Mouse (Mus musculus) thymus, postnatal 36 days (tissue): Measurements from ENCODE around the gene March10.
A peak's percentile ranks its signal among the peaks of the same experiment; 100 is the strongest.

Experiments
- DNase-seq, 2 experiments: peaks; one replicate each; pipeline ENCODE4 v3.0.0; 2022; ENCODE audit warnings: mixed read lengths in 2 of 2

March10 gene

GRCm38 (mm10) chr11:105390290-105390689 is 66.2 kb downstream of the March10 start:
- DNase-seq: no peak

DNA sequence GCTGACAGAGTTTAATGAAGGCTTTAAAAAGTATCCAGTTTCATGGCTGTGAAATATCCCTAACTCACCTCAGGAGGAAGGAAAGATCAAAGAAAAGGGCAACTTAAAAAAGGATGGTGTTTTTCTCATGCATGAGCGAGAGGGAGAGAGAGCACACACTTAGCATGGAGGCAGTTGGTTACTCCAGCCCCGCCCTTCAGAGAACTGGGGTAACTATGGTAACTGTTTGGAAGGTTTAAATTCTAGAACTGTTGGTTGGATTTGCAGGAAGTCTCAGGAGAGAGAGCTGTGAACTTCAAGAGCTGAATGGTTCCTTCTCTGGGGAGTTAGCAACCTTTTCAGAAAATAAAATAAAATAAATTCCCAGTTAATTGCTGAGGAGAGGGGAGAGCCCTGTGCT is 67.9 kb downstream of the March10 start:
- DNase-seq: no peak

DNA sequence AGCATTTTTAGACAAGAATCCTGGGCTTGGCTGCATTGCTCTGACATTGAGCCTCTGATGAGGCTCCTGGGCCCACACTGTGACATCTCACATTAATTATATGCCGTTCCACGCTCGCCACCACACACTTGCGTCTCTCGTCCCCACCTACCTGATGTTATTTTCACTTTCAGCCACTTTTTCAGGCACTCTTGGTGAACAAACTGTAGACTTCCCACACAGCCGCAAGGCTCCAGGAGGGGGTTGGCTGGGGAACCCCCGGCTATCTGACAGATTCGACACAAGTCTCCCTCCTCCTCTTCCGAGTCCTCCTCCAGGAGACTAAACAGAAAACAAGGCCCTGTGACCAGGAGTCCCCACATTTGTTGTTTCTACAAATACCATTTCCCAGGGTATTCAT is 71.3 kb downstream of the March10 start:
- no peak for DNase-seq

GRCm38 (mm10) chr11:105375821-105376235 is 80.7 kb downstream of the March10 start:
- DNase-seq: no peak

DNA sequence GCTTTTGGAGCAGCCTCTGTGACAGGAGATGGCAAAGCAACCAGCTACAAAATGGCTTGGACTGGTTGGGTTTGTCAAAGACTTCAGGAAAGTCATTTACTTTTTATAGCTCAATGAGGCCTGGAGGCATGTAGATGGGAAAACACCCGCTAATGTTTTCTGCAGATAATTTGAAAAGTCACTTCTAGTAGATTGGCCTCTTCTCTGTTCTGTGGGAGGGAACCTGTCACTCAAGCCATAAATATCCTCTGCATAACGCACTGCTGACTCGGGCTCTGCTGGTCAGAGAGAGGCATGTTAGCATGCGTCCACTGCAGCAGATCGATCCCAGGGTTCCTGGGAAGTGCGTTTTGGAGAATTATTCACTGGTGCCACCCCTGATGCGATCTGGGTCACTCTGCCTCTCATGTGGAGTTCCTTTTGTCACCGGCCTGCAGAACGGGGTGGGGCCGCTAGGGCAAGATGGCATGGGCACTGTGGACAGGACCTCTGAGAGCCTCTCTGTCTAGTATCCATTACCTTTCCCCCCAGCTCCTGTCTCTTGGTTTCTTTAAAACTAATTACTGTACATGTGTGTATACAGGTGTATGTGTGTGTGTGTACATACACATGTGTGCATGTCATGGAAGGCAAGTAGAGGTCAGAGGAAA is 81.9 kb downstream of the March10 start:
- no peak for DNase-seq

DNA sequence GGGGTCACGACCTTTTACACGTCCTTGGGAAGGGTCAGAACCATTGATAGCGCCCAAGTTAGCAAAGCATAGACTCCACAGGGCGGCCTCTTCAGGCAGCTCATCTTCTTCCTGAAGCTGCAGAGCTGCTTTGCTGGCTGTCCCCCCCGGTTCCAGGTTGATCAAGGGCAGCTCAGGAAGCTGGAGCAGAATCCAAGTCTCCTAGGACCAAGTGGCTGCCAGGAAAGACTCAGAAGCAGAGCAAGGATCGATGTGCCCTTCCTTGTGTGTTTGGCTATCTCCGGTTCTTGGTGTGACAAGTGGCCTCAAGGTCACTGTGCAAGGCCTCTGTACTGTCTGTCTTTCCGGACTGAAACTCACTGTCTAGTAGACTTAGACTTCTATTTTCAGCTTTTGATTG is 82.7 kb downstream of the March10 start:
- DNase-seq: no peak

DNA sequence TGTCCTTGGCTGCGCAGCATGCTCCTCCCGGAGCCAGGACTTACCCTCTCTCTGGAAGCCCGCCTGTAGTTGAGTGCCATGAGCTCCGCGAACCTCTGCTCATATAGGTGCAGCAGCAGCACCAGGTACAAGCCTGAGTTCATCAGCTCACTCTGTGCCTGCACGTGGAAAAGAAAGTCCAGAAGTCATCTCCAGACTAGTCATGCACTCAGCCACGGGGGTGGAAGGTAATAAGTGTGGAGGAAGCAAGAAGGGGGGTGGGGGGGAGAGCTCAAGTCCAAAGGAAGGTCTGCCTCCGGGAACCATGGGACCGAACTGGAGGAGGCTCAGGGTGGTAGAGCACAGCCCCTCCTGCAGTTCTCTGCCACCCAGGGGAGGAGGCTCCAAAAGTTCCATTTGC is 84.7 kb downstream of the March10 start:
- DNase-seq: no peak

DNA sequence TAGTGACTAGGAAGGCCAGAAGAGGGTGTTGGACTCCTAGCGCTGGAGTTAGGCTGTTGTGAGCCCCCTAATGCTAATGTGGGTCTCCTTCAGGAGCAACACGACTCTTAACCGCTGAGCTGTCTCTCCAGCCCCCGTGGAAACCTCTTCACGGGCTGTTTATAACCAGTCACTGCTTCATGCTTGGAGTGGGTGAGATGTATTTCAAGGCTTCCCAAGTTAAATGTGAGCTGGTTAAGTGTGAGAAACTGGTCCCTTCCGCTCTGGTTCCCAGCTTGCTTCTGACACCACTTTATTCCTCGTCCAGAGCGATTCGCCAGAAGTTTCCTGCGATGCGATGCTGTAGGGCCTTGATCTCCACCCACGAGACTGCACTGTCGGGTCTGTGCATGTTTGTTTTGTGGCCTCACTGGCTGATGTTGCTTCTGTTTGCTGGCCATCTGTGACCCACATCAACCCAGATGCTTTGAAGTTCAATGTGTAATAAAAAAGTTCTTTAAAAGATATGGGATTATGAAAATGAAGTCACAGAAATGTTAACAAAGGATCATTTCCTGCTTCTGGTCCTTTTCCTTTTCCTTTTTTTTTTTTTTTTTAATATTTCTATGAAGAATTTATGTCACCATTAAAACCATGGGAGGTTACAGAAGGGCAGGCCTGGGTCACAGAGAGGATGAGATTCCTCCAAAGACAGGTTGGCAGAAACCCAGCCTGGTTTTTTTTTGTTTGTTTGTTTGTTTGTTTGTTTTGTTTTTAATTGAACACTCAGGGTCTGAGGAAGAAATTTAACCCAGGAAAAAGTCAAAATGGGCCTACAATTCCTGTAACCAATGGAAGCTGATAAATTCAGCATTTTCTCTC is 86.8 kb downstream of the March10 start:
- DNase-seq: no peak

GRCm38 (mm10) chr11:105368833-105369232 is 87.7 kb downstream of the March10 start:
- no peak for DNase-seq

GRCm38 (mm10) chr11:105367163-105367562 is 89.4 kb downstream of the March10 start:
- no peak for DNase-seq

DNA sequence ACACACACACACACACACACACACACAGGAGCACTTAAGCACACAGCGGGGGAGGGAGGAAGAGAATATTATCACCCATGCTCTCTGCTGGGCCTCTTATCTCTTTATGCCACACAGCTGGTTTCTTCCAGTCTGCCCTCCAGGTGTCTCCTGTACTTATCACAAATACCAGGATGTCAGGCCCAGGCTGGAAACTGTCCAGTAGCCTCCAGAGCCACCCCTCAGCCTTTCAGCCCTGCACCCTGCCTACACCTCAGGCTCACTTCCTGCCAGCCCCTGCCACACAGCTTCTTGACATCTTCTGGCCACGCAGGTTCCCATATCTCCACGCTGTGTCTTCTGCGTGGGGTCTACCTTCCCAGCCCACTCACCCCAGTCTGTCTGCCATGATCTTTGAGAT is 90.5 kb downstream of the March10 start:
- no peak for DNase-seq

- DNase-seq: no peak
These were observed 90.9 kb downstream of the March10 start for GRCm38 (mm10) chr11:105365611-105366010.

DNA sequence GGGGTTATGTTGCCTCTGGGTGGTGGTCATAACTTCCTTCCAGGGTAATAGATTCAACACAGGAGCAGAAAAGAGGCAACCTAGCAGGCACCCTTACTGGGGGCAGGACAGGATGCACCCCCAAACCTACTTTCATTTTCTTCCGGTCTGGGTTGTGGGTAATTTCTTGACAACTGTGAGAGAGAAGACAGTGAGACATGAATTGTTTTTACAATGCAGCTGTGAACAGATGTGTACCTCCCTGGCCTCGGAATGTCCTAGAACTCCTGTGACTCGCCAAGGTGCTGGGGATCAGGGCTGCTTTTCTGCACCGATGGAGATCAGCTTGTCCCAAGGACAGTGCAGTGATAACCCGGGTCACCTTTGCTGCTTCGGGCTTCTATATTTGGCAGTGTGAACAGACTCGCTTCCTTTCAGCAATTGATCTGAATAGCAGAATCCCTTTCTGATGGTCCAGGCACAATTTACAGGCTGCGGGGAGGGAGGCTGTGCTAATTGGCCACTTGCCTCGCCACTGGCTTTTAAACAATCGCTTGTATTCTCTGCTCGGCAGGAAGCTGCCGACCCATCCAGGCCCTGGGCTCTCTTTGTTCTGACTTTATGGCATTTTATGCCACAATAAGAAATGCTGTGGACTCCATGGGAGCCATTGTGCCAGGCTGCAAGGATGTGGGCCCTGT is 92.0 kb downstream of the March10 start:
- DNase-seq: peak; percentile 23 to 32

DNA sequence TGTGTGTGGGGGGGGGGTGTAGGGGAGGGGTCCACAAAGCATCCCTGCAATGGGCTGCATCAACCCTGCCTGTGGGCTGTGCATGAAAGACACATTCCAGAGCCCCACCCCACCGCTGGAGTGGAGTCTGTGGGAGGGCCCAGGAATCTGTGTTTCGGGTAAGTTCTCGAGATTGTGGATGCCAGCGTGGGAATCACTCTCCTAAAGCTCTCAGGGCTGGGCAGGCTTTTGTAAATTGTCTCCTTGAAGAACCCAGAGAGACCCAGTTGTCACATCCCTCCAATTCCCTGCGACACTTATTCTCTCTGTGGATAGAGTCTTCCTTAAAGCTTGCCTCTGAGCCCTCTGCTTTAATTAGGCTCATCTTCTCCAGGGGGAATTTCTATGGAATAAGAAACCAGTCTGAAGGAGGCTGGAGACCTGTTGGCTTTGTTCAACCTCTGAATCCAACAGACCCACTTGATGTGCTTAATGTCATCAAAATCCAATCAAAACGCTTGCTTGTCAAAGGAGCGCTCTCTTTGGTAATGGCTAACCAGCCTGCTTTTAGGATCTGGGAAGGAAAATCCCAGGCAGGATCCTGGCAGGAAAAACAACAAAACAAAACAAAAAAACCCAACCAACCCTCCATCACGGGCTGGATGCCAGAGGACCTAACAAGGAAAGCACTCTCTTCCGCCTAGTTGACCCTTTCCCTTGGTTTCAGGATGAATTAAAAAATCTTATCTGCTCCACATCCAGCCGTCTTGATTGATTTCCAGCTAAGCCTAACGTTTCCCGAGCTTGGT is 92.7 kb downstream of the March10 start:
- DNase-seq: no peak

DNA sequence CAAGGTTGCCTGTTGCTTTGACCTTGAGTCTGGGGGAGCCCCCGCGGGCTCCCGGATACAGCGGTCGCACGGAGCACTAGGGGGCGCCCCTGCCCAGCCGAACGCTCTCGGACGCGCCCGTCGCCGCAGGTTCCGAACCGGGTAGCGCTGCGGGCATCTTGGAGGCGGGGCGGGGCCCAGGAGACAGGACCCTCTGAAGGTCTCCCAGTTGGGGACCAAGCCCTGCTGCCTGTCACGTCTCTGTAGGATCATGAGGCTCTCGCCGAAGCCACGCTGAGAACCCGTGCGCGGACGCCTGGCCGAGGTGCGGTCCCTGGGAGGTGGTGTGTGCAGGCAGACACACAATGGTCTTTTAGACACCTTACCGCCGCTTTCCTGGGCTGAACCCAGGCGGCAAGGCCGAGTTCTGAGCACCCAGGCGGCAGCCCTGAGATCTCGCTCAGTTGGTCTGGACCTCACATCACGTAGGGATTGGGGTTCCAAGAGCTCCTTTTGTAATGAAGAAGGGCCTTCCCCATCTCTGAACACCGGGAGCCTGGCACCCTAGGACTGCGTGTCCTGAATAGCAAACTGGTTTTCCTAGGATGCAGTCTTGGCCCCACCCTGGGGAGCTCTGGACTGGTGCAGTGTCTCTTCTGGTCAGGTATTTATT is 93.5 kb downstream of the March10 start:
- DNase-seq: peak; percentile 77 to 81

GRCm38 (mm10) chr11:105362041-105362765 is 94.3 kb downstream of the March10 start:
- DNase-seq: no peak

DNA sequence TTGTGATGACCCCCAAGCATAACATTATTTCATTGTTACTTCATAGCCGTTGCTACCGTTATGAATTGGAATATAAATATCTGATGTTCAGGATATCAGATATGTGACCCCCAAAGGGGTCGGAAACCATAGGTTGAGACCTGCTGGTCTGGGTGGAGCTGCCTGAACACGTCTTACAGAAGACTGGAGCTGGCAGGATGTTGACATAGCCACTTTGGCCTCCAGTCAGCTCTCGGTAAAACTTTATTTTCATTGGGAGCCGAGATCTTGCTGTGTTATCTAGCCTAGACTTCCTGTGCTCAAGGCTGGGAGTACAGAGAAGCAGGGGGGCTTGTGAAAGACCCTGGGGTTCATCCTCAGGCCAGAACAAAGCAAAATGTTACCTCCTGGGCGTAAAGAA is 100.2 kb downstream of the March10 start:
- DNase-seq: no peak

DNA sequence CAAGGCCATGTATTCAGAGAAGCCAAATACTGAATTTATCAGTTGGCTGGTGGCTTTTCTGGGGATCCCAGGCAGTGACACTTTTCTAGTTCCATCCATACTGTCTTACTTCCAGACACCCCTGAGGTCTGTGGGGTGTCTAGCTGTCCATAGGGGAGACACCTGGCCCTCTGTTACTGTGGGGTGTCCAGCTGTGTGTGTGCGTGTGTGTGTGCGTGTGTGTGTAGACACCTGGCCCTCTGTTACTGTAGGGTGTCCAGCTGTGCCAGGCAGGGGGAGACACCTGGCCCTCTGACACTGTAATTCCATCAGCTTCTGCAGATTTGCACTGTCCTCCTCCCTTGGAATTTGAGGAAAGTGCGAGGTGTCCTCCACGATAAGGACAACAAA is 102.6 kb downstream of the March10 start:
- DNase-seq: no peak

GRCm38 (mm10) chr11:105352954-105353890 is 103.3 kb downstream of the March10 start:
- DNase-seq: no peak

DNA sequence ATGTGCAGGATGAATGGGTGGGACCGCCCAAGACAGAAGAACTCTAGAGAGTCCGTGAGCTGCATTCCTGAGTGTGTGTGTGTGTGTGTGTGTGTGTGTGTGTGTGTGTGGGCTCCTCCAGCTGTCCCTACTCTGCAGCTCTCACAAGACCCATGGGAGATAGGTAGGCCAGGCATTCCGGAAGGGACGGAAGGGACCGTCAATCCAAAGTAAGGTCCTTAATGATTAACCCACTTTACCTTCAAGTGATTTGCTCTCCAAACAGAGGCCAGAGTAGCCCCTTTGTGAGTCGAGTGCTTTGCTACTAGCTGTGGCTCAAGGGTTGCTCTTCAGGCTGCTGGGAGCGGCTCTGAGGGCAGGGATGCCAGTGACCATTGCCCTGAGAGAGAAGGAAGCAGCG is 104.4 kb downstream of the March10 start:
- DNase-seq: no peak

DNA sequence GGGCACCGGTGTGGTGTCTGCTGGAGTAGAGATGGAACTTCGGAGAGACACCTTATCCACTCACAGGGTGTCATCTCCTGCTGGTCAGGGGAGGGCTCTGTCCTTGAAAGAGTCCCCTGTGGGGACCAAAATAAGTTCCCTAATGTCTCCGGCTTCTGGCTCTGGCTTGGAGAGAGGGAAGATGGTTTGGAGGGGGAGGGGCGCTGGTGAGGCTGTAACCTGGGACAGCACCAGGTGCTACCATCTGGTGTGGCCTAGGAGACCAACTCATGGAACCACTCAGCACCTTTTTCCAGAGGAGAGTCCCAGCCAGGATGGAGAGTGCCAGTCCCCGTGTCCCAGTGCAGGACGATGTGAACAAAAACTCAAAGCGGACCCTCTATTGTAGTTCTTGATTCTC is 105.9 kb downstream of the March10 start:
- no peak for DNase-seq
